Mouse (Mus musculus) MEL (cell line): Measurements from ENCODE around the gene Rhox10. TPM values are rescaled to one million over a fixed set of nuclear protein-coding genes. Genes with fewer than 3 reads are reported as not detected.

Experiments used
- DNase-seq: peaks from one replicate; pipeline ENCODE4 v3.0.0; 2011; ENCODE audit warnings: low read depth, low spot score
- H3K27ac ChIP-seq: 2 replicates; pipeline ENCODE4 v1.5.1; 2012; ENCODE audit warnings: low read depth, mild to moderate bottlenecking, control low read depth, low read length, moderate library complexity; ENCODE audit not compliant: control insufficient read depth
- H3K27me3 ChIP-seq, 2 experiments: fragments of 150-350 bp in 1 of 2; sonication (generic) in 1 of 2; 2 replicates each; pipeline ENCODE4 v1.6.1; 2012; ENCODE audit warnings: low read length in 2 of 2, mild to moderate bottlenecking in 2 of 2, improper control_type of control experiment in 1 of 2, moderate library complexity in 1 of 2; ENCODE audit not compliant: insufficient read depth in 2 of 2, control insufficient read depth in 1 of 2
- H3K36me3 ChIP-seq, 2 experiments: 2 replicates each; pipeline ENCODE4 v1.6.1; 2012 to 2014; ENCODE audit warnings: low read length in 2 of 2, improper control_type of control experiment in 1 of 2, inconsistent platforms in 1 of 2, mild to moderate bottlenecking in 1 of 2; ENCODE audit not compliant: insufficient read depth in 2 of 2, control insufficient read depth in 1 of 2
- H3K4me1 ChIP-seq, 2 experiments: fragments of 150-350 bp in 1 of 2; sonication (generic) in 1 of 2; 2 replicates each; pipeline ENCODE4 v1.6.1; 2012; ENCODE audit warnings: low read length in 2 of 2, improper control_type of control experiment in 1 of 2, mild to moderate bottlenecking in 1 of 2; ENCODE audit not compliant: insufficient read depth in 2 of 2, control insufficient read depth in 1 of 2
- H3K4me3 ChIP-seq, 2 experiments: fragments of 150-350 bp in 1 of 2; sonication (generic) in 1 of 2; 2 replicates each; pipeline ENCODE4 v1.5.1; 2012; ENCODE audit warnings: low read depth in 2 of 2, low read length in 2 of 2, mild to moderate bottlenecking in 2 of 2, moderate library complexity in 2 of 2, control low read depth in 1 of 2, improper control_type of control experiment in 1 of 2; ENCODE audit not compliant: control insufficient read depth in 1 of 2, insufficient read depth in 1 of 2
- H3K79me2 ChIP-seq: 2 replicates; pipeline ENCODE4 v1.6.1; 2012; ENCODE audit warnings: mild to moderate bottlenecking, low read length, moderate library complexity; ENCODE audit not compliant: control insufficient read depth, poor library complexity, insufficient read depth
- H3K9ac ChIP-seq: 2 replicates; pipeline ENCODE4 v1.6.1; 2012; ENCODE audit warnings: low read depth, mild to moderate bottlenecking, control low read depth, low read length, moderate library complexity; ENCODE audit not compliant: control insufficient read depth, poor library complexity, severe bottlenecking
- H3K9me3 ChIP-seq: fragments of 150-350 bp; sonication (generic); replicated peaks from 2 replicates; pipeline ENCODE4 v1.6.1; 2012; ENCODE audit warnings: mild to moderate bottlenecking, low read length, improper control_type of control experiment, moderate library complexity; ENCODE audit not compliant: insufficient read depth
- CHD2 ChIP-seq: IDR thresholded peaks from 2 replicates; pipeline ENCODE4 v1.6.1; 2011; ENCODE audit warnings: low read length, improper control_type of control experiment
- CTCF ChIP-seq, 3 experiments: IDR thresholded peaks in 2 of 3; conservative IDR thresholded peaks in 1 of 3; 2 replicates each; pipeline ENCODE4 v1.5.1; 2011 to 2012; ENCODE audit warnings: low read length in 3 of 3, low read depth in 2 of 3, mild to moderate bottlenecking in 2 of 3, improper control_type of control experiment in 1 of 3, inconsistent platforms in 1 of 3, mixed read lengths in 1 of 3, moderate library complexity in 1 of 3; ENCODE audit not compliant: control insufficient read depth in 1 of 3, insufficient read depth in 1 of 3, poor library complexity in 1 of 3, severe bottlenecking in 1 of 3
- ELF1 ChIP-seq: IDR thresholded peaks from 2 replicates; pipeline ENCODE4 v1.6.1; 2014; ENCODE audit warnings: low read depth, mild to moderate bottlenecking, inconsistent platforms, low read length, improper control_type of control experiment, moderate library complexity
- EP300 ChIP-seq, 2 experiments: IDR thresholded peaks; 2 replicates each; pipeline ENCODE4 v1.6.1; 2011; ENCODE audit warnings: improper control_type of control experiment in 2 of 2, low read length in 2 of 2, low read depth in 1 of 2, mild to moderate bottlenecking in 1 of 2
- JUND ChIP-seq: IDR thresholded peaks from 2 replicates; pipeline ENCODE4 v1.6.1; 2011; ENCODE audit warnings: low read depth, mild to moderate bottlenecking, improper control_type of control experiment, low read length
- MAFK ChIP-seq: IDR thresholded peaks from 2 replicates; pipeline ENCODE4 v1.6.1; 2011; ENCODE audit warnings: low read depth, mild to moderate bottlenecking, low read length, improper control_type of control experiment, borderline replicate concordance
- MYB ChIP-seq: IDR thresholded peaks from 2 replicates; pipeline ENCODE4 v1.6.1; 2011; ENCODE audit warnings: mild to moderate bottlenecking, low read depth, low read length, improper control_type of control experiment
- NRF1 ChIP-seq: IDR thresholded peaks from 2 replicates; pipeline ENCODE4 v1.6.1; 2014; ENCODE audit warnings: low read depth, mild to moderate bottlenecking, inconsistent platforms, low read length, improper control_type of control experiment, moderate library complexity; ENCODE audit not compliant: poor library complexity, insufficient read depth, severe bottlenecking
- POLR2AphosphoS5 ChIP-seq: IDR thresholded peaks from 2 replicates; pipeline ENCODE4 v1.6.1; 2012; ENCODE audit warnings: low read depth, borderline replicate concordance, mild to moderate bottlenecking, inconsistent platforms, low read length, moderate library complexity, mixed read lengths
- RAD21 ChIP-seq: IDR thresholded peaks from 2 replicates; pipeline ENCODE4 v1.6.1; 2011; ENCODE audit warnings: mild to moderate bottlenecking, low read depth, low read length, improper control_type of control experiment
- RCOR1 ChIP-seq: IDR thresholded peaks from 2 replicates; pipeline ENCODE4 v1.6.1; 2012; ENCODE audit warnings: low read depth, mild to moderate bottlenecking, inconsistent platforms, low read length, improper control_type of control experiment
- SMC3 ChIP-seq: IDR thresholded peaks from 2 replicates; pipeline ENCODE4 v1.6.1; 2011; ENCODE audit warnings: low read depth, low read length, improper control_type of control experiment
- TAL1 ChIP-seq: IDR thresholded peaks from 2 replicates; pipeline ENCODE4 v1.6.1; 2012; ENCODE audit warnings: mild to moderate bottlenecking, inconsistent platforms, low read length, moderate library complexity, mixed read lengths
- TCF12 ChIP-seq: IDR thresholded peaks from 2 replicates; pipeline ENCODE4 v1.6.1; 2014; ENCODE audit warnings: low read depth, mild to moderate bottlenecking, inconsistent platforms, low read length, improper control_type of control experiment, moderate library complexity
- ZC3H11A ChIP-seq: IDR thresholded peaks from 2 replicates; pipeline ENCODE4 v1.6.1; 2012; ENCODE audit warnings: low read depth, mild to moderate bottlenecking, inconsistent platforms, low read length, improper control_type of control experiment
- polyA plus RNA-seq, 2 experiments: library from polyadenylated mRNA; stranded (reverse) in 1 of 2; unstranded in 1 of 2; fragments of >175 nt in 1 of 2; fragments of >200 nt in 1 of 2; gene quantifications; 2 replicates each; pipeline versions ENCODE4 v1.2.1 to v1.2.4; 2012; ENCODE audit warnings: low replicate concordance in 2 of 2, low read depth in 1 of 2; ENCODE audit not compliant: insufficient read length in 2 of 2, insufficient read depth in 1 of 2, missing spikeins in 1 of 2
- total RNA-seq: library from RNA; depleted of rRNA; stranded (reverse); fragments of 300-350 nt; gene quantifications from 2 replicates; pipeline ENCODE4 v1.2.3, GENCODE M21; 2012

Rhox10 gene
- total and polyA plus RNA-seq, 3 experiments = not detected

DNA sequence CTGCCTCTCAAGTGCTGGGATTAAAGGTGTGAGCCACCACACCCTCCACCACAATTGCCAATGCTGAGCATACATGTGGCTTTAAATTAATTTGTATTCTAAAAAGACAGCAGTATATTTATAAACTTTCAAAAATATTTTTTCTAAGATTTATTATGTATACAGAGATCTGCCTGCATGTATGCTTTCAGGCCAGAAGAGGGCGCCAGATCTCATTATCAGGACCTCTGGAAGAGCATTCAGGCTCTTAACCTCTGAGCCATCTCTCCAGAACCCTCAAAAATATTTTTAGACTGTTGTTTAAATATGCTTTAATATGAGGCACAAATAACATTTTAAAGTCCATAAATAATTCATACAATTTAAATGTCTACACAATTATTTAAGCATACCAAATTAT is 4.7 kb upstream of the Rhox10 start:
- Histone ChIP-seq H3K4me1 (no peaks in the 10 kb centered on the region), H3K27ac (no peak overlapping the region), H3K4me3 (no peak overlapping the region), H3K79me2 (no peaks in the 10 kb centered on the region), H3K9me3 (no peaks in the 10 kb centered on the region), H3K9ac (no peak overlapping the region), H3K36me3 (no peaks in the 10 kb centered on the region), H3K27me3 (no peaks in the 10 kb centered on the region)
- peak; percentile 37 for DNase-seq
- TF ChIP-seq MAFK (no peak), TCF12 (no peak), CHD2 (no peak), EP300 (IDR thresholded peaks at IDR 0.05; ENCODE audit: low read depth in 1 of 2, low read length in 2 of 2) (no peak), RAD21 (peak; percentile 40), ELF1 (no peak), SMC3 (peak; percentile 35; the same call in 1 of the 2 replicates), ZC3H11A (0 out of 2 replicates have a peak, but pooled peaks have one; percentile 20), CTCF (IDR thresholded peaks at IDR 0.05 in 2 of 3, conservative IDR thresholded peaks at IDR 0.05 in 1 of 3; ENCODE audit: control insufficient read depth in 1 of 3, insufficient read depth in 1 of 3, low read depth in 2 of 3, low read length in 3 of 3, poor library complexity in 1 of 3, severe bottlenecking in 1 of 3) (peak; percentile 41 to 52 (median 48)), TAL1 (no peak), MYB (no peak), JUND (no peak), NRF1 (no peak)

DNA sequence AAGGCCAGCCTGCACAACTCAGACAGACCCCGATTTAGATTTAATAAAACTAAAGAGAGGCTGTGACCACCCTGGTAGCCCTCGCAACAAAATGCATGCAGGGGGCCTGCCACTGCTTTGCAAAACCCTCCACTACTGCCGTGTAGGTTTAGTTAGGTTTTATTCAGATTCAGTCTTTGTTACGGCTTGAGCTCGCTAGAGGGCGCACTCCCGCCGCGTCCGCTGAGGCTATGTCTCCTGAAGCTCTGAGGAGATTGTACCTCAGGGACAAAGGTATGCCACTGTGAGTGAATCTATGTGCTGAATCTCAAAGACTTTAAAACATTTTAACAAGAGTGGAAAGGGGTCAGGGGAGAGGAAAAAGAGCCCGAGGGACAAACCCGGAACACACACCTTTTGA is 18.0 kb downstream of the Rhox10 start:
- Histone ChIP-seq H3K9ac (no peak overlapping the region), H3K4me3 (no peak overlapping the region), H3K27ac (no peak overlapping the region), H3K79me2 (no peaks in the 10 kb centered on the region), H3K9me3 (no peaks in the 10 kb centered on the region), H3K36me3 (no peaks in the 10 kb centered on the region), H3K27me3 (no peaks in the 10 kb centered on the region), H3K4me1 (no peaks in the 10 kb centered on the region)
- TF ChIP-seq SMC3 (peak; percentile 15; the same call in 1 of the 2 replicates), RCOR1 (no peak), CTCF (IDR thresholded peaks at IDR 0.05 in 2 of 3, conservative IDR thresholded peaks at IDR 0.05 in 1 of 3; ENCODE audit: control insufficient read depth in 1 of 3, insufficient read depth in 1 of 3, low read depth in 2 of 3, low read length in 3 of 3, poor library complexity in 1 of 3, severe bottlenecking in 1 of 3) (peak; percentile 31 to 56 (median 36); a peak in 5 of 6 replicates), RAD21 (peak; percentile 19), POLR2AphosphoS5 (no peak)
- no peak for DNase-seq
